Mouse (Mus musculus) midbrain, embryonic 13.5 days (tissue): Measurements from ENCODE around the gene Cog7. TPM values are rescaled to one million over a fixed set of nuclear protein-coding genes. Genes with fewer than 3 reads are reported as not detected.
A peak's percentile ranks its signal among the peaks of the same experiment; 100 is the strongest.

Source experiments
- ATAC-seq: fragments of 200-750 bp; cut with Nextera tagmentation; 2 replicates; pipeline ENCODE4 v1.8.0; 2017; ENCODE audit warnings: mild to moderate bottlenecking, moderate TSS enrichment, moderate library complexity
- H3K27ac ChIP-seq: fragments of 300-500 bp; sonication (generic); 2 replicates; pipeline ENCODE4 v1.5.1; 2015; ENCODE audit warnings: inconsistent platforms, mild to moderate bottlenecking, moderate library complexity
- H3K27me3 ChIP-seq: fragments of 300-500 bp; sonication (generic); 2 replicates; pipeline ENCODE4 v1.6.1; 2015; ENCODE audit warnings: mild to moderate bottlenecking, inconsistent platforms
- H3K36me3 ChIP-seq: fragments of 300-500 bp; sonication (generic); 2 replicates; pipeline ENCODE4 v1.6.1; 2015; ENCODE audit warnings: mild to moderate bottlenecking, inconsistent platforms
- H3K4me1 ChIP-seq: fragments of 300-500 bp; sonication (generic); replicated peaks from 2 replicates; pipeline ENCODE4 v1.6.1; 2015; ENCODE audit warnings: inconsistent platforms
- H3K4me2 ChIP-seq: fragments of 300-500 bp; sonication (generic); replicated peaks from 2 replicates; pipeline ENCODE4 v1.6.1; 2015; ENCODE audit warnings: moderate library complexity, mild to moderate bottlenecking, inconsistent platforms
- H3K4me3 ChIP-seq: fragments of 300-500 bp; sonication (generic); replicated peaks from 2 replicates; pipeline ENCODE4 v1.5.1; 2015; ENCODE audit warnings: mild to moderate bottlenecking, inconsistent platforms
- H3K9ac ChIP-seq: fragments of 300-500 bp; sonication (generic); replicated peaks from 2 replicates; pipeline ENCODE4 v1.6.1; 2015; ENCODE audit warnings: mild to moderate bottlenecking, inconsistent platforms
- H3K9me3 ChIP-seq: fragments of 300-500 bp; sonication (generic); 2 replicates; pipeline ENCODE4 v1.6.1; 2016; ENCODE audit warnings: mild to moderate bottlenecking, inconsistent platforms
- WGBS: fragments of 180-500 bp; shearing (Covaris S2); methylation state at CpG from one replicate; pipeline ENCODE4 v1.1.7; 2015; 5-methylcytosine and 5-hydroxymethylcytosine counted together
- polyA plus RNA-seq: library from polyadenylated mRNA; unstranded; fragments of >200 nt; fragmentation: Nextera tagmentation; extraction: Ambion mirVana; gene quantifications from 2 replicates; pipeline ENCODE4 v1.2.1, GENCODE M21; 2015

Cog7 gene
- polyA plus RNA-seq, 1 experiment from 2014 or later = 20.6 TPM

DNA sequence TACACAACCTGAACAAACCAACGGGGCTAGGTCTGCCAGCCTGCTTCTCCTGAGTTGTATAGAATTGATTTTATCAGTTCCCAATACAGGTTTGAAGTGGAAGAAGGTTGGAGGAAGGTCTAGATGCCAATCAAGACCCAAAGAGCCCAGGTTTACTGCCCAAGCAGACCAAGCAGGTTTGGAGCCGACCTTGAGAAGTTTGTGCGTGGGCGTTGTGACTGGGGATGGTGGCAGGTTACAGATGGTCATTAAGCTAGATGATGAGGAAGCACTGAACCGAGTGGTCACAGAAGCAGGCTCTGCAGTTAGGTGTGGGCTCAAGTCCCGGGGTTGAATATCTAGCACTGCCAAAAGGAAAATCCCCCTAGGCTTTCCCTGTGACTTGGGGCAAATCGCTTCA lies 106.7 kb downstream of the Cog7 start:
- 92% methylated on average over 7 of the region's 7 CpGs for WGBS
- Histone ChIP-seq H3K4me2 (no peak overlapping the region), H3K27ac (no peak overlapping the region), H3K4me3 (no peak overlapping the region), H3K9me3 (no peaks in the 10 kb centered on the region), H3K9ac (no peak overlapping the region), H3K27me3 (no peaks in the 10 kb centered on the region), H3K36me3 (no peaks in the 10 kb centered on the region), H3K4me1 (no peaks in the 10 kb centered on the region)
- no peak for ATAC-seq

- Histone ChIP-seq H3K9me3 (no peaks in the 10 kb centered on the region), H3K27ac (no peak overlapping the region), H3K9ac (no peak overlapping the region), H3K36me3 (no peaks in the 10 kb centered on the region), H3K27me3 (no peaks in the 10 kb centered on the region), H3K4me2 (no peak overlapping the region), H3K4me1 (no peaks in the 10 kb centered on the region), H3K4me3 (no peak overlapping the region)
- WGBS = 73% methylated on average over 3 of the region's 3 CpGs
- no peak for ATAC-seq
Measured at GRCm38 (mm10) chr7:121873998-121874397, 107.5 kb downstream of the Cog7 start.

- Histone ChIP-seq H3K4me3 (no peak overlapping the region), H3K27me3 (peaks cover 4% of the 10 kb centered on the region; the same call in 1 of the 2 replicates), H3K9ac (no peak overlapping the region), H3K4me2 (no peak overlapping the region), H3K4me1 (no peaks in the 10 kb centered on the region), H3K9me3 (no peaks in the 10 kb centered on the region), H3K36me3 (no peaks in the 10 kb centered on the region), H3K27ac (no peak overlapping the region)
- no peak for ATAC-seq
- 89% methylated on average over 3 of the region's 3 CpGs for WGBS
Measured at GRCm38 (mm10) chr7:121871631-121872030, 109.9 kb downstream of the Cog7 start.

DNA sequence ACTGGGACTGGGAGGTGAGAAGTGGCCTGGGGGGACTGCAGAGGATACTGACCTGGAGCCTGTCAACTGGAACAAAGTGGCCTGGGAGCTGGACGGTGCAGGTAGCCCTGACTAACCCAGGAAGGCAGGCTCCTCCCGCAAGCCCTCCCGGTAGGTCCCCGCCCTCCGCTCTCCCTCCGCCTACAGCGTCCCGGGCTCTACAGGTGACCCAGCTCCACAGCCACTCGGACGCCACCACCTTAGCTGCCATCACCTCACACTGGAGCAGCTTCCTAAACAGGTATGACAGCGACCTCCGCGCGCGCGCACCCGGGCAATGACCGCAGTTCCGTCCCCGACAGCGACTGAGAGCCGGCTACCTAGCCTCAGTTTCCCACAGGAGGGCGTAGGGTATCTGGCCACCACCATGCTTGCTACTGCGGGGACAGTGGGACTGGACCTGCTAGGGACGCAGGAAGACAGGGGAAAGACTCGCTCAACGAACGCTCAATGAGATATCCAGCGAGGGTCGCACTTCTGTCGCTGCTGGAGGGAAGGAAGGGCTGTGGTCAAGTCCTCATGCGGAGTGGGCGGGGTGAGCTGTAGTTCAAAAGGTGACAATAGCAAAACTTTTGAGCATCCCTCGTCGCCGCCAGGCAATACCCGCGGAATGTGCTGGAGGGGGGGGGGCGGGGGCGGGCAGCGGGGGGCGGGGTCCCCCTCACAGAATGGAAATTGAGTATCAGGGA lies 116.5 kb downstream of the Cog7 start, which contains the start of gene Scnn1b:
Gene Scnn1b (plus strand): TSS at position 181 of the 728 bp plus-strand sequence.
- H3K4me2 ChIP-seq = peak within 1 kb of the TSS; percentile 60

GRCm38 (mm10) chr7:121858939-121859338 lies 122.6 kb downstream of the Cog7 start:
- no peak overlapping the region for H3K4me3 ChIP-seq
- peaks cover 8% of the 10 kb centered on the region for H3K27me3 ChIP-seq
- H3K9me3 ChIP-seq = no peaks in the 10 kb centered on the region
- WGBS = 84% methylated on average over 8 of the region's 8 CpGs
- H3K27ac ChIP-seq = no peak overlapping the region
- no peak overlapping the region for H3K9ac ChIP-seq
- H3K36me3 ChIP-seq = no peaks in the 10 kb centered on the region
- H3K4me1 ChIP-seq = no peaks in the 10 kb centered on the region
- ATAC-seq = no peak
- H3K4me2 ChIP-seq = no peak overlapping the region

More for the DNA sequence above, 116.5 kb downstream of the Cog7 start, which contains the start of gene Scnn1b:
- Histone ChIP-seq H3K9ac (no peak within 1 kb of the TSS; the same call in 1 of the 2 replicates), H3K36me3 (no peaks in the 10 kb centered on the region), H3K27me3 (peaks cover 37% of the 10 kb centered on the region), H3K4me1 (peaks cover 9% of the 10 kb centered on the region), H3K4me3 (peak within 1 kb of the TSS; percentile 32), H3K27ac (no peak within 1 kb of the TSS), H3K9me3 (no peaks in the 10 kb centered on the region)
- 2% methylated on average over 42 of the region's 42 CpGs for WGBS
- ATAC-seq = peak; percentile 45; the same call in 1 of the 2 replicates

DNA sequence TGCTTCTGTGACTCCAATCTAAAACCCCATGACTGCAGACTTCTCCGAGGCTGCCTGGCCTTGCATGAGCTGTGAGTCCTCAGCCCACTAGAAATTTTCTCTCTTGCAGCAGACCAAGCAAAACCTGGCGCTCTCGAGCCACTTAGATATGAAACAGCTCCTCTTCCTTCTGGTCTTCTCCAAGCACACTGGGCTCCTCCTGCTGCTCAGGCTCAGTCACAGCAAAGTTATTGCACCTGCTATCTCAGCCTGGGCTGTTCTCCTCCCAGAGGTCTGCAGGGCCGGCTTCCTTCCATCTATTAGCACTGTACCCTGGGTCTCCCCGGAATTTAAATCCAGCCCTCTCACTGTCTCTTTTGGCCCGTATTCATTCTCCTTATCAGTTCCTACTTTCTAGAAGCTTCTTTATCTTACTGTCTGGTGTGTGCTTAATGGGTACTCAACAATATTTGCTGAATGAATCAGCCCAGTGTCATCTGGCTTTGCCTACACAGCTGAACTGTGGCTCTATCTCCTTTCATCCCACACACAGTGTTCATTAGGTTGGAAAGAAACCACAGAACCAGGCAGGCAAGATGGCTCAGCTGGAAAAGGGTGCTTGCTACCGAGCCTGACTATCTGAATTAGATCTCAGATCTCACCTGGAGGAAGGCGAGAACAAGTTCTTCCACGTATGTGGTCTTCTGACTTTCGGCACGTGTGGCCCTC lies 124.2 kb downstream of the Cog7 start:
- Histone ChIP-seq H3K9ac (no peak overlapping the region), H3K4me1 (no peaks in the 10 kb centered on the region), H3K4me3 (no peak overlapping the region), H3K27me3 (no peaks in the 10 kb centered on the region), H3K9me3 (no peaks in the 10 kb centered on the region), H3K27ac (no peak overlapping the region), H3K4me2 (no peak overlapping the region), H3K36me3 (no peaks in the 10 kb centered on the region)
- ATAC-seq = no peak
- 91% methylated on average over 11 of the region's 11 CpGs for WGBS

DNA sequence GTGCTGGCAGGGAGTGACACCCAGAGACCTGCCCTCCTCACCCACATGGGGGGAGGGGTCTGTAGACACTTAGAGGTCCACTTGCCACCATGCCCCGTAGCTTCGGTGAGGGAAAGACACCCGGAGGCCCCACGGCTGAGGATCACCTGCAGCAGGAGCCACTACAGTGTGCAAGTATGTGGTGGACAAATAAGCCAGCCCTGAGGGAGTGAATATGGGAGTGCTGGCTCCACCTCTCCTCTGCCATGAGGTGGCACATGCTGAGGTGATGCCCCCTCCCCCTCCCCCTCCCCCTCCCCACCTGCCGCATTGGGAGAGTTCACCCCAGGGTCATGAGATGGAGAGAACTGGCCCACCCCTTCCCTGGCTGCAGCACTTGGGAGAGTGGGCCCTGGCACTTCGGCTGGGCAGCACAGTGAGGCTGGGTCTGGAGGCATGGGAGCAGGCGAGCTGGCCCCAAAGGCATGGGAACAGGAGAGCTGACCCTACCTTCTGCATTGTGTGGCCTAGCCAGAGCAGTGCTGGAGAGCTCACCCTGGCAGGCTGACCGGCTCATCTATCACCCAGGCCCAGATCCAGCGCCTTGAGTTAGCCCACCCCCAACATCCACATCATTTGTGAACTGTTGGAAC lies 132.9 kb downstream of the Cog7 start:
- WGBS = 90% methylated on average over 8 of the region's 9 CpGs
- no peak overlapping the region for H3K4me2 ChIP-seq
- no peak overlapping the region for H3K9ac ChIP-seq
- H3K27me3 ChIP-seq = no peaks in the 10 kb centered on the region
- no peak overlapping the region for H3K4me3 ChIP-seq
- ATAC-seq = 0 out of 2 replicates have a peak, but pooled peaks have one; percentile 53
- no peaks in the 10 kb centered on the region for H3K9me3 ChIP-seq
- H3K36me3 ChIP-seq = no peaks in the 10 kb centered on the region
- no peak overlapping the region for H3K27ac ChIP-seq
- no peaks in the 10 kb centered on the region for H3K4me1 ChIP-seq

- H3K36me3 ChIP-seq = no peaks in the 10 kb centered on the region
- H3K4me2 ChIP-seq = no peak overlapping the region
- no peak overlapping the region for H3K4me3 ChIP-seq
- no peaks in the 10 kb centered on the region for H3K4me1 ChIP-seq
- no peak for ATAC-seq
- no peak overlapping the region for H3K9ac ChIP-seq
- H3K27me3 ChIP-seq = no peaks in the 10 kb centered on the region
- H3K9me3 ChIP-seq = no peaks in the 10 kb centered on the region
- WGBS = 84% methylated on average over 6 of the region's 6 CpGs
- H3K27ac ChIP-seq = no peak overlapping the region
Measured at GRCm38 (mm10) chr7:121845964-121846363, 135.5 kb downstream of the Cog7 start.

GRCm38 (mm10) chr7:121842234-121842633 lies 139.3 kb downstream of the Cog7 start:
- no peaks in the 10 kb centered on the region for H3K36me3 ChIP-seq
- H3K4me2 ChIP-seq = no peak overlapping the region
- H3K4me1 ChIP-seq = no peaks in the 10 kb centered on the region
- H3K4me3 ChIP-seq = no peak overlapping the region
- no peak overlapping the region for H3K9ac ChIP-seq
- H3K9me3 ChIP-seq = no peaks in the 10 kb centered on the region
- no peak for ATAC-seq
- WGBS = 79% methylated on average over 6 of the region's 6 CpGs
- H3K27ac ChIP-seq = no peak overlapping the region
- no peaks in the 10 kb centered on the region for H3K27me3 ChIP-seq

GRCm38 (mm10) chr7:121840810-121841209 lies 140.7 kb downstream of the Cog7 start:
- no peaks in the 10 kb centered on the region for H3K9me3 ChIP-seq
- H3K27ac ChIP-seq = no peak overlapping the region
- H3K9ac ChIP-seq = no peak overlapping the region
- H3K4me2 ChIP-seq = no peak overlapping the region
- no peaks in the 10 kb centered on the region for H3K4me1 ChIP-seq
- H3K36me3 ChIP-seq = no peaks in the 10 kb centered on the region
- WGBS = 74% methylated on average over 7 of the region's 7 CpGs
- no peak overlapping the region for H3K4me3 ChIP-seq
- ATAC-seq = no peak
- H3K27me3 ChIP-seq = no peaks in the 10 kb centered on the region

DNA sequence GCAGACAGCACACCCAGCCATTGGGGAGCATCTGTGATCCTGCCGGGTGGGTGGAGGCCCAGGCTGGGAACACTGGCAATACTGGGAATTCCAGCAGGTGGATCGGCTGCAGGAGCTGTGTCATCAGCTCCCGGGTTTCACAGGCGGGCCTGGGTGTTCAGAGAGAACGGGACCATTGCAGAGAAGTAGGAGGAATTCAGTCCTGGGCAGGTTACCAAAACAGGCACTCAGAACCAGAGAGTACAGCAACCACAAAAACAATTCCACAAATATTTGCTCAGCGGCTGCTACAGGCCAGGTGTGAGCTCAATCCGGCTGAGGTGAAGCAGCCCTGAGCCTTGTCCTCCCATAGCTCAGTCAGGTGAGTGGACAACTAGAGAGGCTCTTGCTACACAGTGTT lies 144.7 kb downstream of the Cog7 start:
- no peaks in the 10 kb centered on the region for H3K27me3 ChIP-seq
- ATAC-seq = no peak
- no peak overlapping the region for H3K4me3 ChIP-seq
- H3K9me3 ChIP-seq = no peaks in the 10 kb centered on the region
- no peaks in the 10 kb centered on the region for H3K4me1 ChIP-seq
- no peak overlapping the region for H3K9ac ChIP-seq
- no peak overlapping the region for H3K4me2 ChIP-seq
- WGBS = 94% methylated on average over 7 of the region's 7 CpGs
- no peak overlapping the region for H3K27ac ChIP-seq
- H3K36me3 ChIP-seq = no peaks in the 10 kb centered on the region

DNA sequence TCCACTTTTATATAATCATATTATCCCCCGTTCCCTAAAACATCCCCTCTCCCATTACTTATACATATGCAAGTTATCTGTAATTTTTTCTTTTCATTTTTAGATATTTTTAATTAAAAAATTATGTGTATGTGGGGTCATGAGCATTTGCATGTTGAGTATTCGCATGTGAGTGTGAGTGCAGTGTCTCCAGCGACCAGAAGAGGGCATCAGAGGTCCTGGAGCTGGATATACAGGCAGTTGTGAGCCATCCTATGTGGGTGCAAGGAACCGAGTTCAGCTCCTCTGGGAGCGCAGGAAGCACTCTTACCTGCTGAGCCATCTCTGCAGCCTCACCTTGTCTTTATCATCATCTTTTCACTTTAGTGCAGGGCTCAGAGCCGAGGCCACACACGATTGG lies 146.1 kb downstream of the Cog7 start:
- no peaks in the 10 kb centered on the region for H3K9me3 ChIP-seq
- ATAC-seq = no peak
- H3K4me2 ChIP-seq = no peak overlapping the region
- WGBS = 88% methylated on average over 7 of the region's 7 CpGs
- H3K27ac ChIP-seq = no peak overlapping the region
- no peaks in the 10 kb centered on the region for H3K36me3 ChIP-seq
- no peak overlapping the region for H3K4me3 ChIP-seq
- H3K27me3 ChIP-seq = no peaks in the 10 kb centered on the region
- H3K9ac ChIP-seq = no peak overlapping the region
- H3K4me1 ChIP-seq = no peaks in the 10 kb centered on the region
